Mouse (Mus musculus) ZHBTc4 (cell line): ENCODE measurements around the gene Tceal7.
A peak's percentile ranks its signal among the peaks of the same experiment; 100 is the strongest.
"Not testable (repeated sequence)": the region's sequence is repeated elsewhere in the genome, so short reads cannot be mapped to it uniquely, and the experiment has no call there.

Source experiments
- DNase-seq: peaks from one replicate; pipeline ENCODE4 v3.0.0-alpha.2; 2011; ENCODE audit warnings: low read depth, low spot score

The Tceal7 gene

GRCm38 (mm10) chrX:136214729-136215677 is at the start of gene Tceal7, which contains the start of gene Bex1:
TSS of gene Tceal7 (plus strand) at chrX:136214779.
TSS of gene Bex1 (minus strand) at chrX:136215513.
- not testable (repeated sequence) for DNase-seq

DNA sequence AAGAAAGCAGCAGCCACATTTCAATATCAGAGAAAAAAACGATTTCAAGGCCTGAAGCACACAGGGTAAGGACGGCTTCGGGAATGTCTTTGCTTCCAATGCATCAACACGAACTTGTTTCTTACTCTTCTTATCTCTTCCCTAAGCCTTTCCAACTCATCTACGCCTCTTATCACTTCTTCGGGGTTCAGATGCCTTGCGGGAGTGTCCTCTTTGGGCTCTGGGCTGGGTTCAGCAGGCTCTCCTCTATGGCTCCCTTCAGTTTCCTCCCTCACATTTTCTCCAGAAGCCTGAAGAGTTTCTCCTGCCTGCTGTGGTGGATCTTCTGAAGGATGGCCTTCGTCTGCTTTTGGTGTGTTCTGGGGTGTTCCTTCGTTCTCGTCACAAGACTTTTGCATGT is 44.0 kb upstream of the Tceal7 start:
- DNase-seq, result no peak

DNA sequence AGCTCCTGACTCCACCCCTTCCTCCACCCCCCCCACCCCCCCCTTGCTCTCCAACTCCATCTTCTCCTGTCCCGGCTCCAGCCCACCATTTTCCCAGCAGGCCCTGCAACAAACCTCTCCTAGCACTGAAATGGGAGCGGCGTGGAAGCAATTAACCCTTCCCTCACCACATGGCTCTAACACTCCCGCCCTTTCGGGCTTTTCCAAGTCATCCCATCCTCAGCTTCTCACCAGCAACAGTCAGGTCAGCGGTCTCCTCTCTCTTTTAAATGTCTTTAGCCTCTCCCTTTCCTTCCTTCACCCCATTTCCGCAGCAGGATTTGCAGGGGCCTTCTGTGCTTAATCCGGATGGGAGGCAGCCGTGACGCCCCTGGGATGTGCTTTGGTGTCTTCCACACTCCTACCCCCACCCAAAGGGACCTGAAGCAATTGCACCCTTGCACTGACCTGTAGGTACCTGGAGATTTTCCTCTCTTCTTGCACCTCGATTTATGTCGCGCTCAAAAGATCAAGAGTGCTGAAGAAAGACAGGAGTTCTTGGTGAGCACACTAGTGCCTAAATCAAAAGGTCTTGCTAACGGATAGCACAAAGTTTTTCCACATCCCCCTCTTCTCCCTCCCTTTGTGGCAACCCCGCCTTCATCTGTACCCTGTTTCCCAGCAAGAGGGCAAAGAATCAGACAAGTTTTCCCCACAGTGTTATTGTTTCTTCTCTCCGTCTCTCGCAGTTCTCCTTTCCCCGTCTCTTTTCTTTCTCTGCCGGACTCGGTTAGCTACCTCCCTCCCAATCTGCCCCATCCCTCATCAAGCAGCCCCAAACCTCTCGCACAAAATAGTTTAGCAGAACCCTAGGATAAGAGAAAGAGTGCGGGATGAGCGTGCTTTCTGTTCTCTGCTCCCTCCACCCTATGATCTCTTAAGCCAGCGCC is 43.1 kb upstream of the Tceal7 start:
- peak; percentile 90 for DNase-seq

- peak; percentile 95 for DNase-seq
Measured at GRCm38 (mm10) chrX:136172118-136172551, 42.4 kb upstream of the Tceal7 start, which contains the start of gene Tceal8. TSS of gene Tceal8 (minus strand) at chrX:136172342.

DNA sequence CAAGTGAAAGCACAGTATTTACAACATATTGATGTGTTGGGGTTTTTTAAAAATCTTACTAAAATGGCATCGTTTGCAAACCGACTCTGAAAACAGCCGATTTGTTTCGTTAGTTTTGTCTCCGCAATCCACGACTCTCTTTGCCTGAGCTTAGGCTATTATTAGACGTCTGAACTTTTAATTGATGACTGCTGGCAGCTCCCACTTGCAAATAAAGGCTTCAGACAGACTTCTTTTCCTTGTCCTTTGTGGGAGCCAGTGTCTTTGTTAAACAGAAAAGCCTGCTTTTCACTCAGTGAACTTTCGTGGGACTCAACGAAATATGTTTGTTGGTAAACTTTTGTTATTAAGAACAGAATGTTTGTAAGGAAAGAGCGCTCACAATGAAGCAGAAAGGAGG is 41.8 kb upstream of the Tceal7 start:
- DNase-seq, result no peak

- DNase-seq, result peak; percentile 69
Measured at GRCm38 (mm10) chrX:136180897-136181553, 33.6 kb upstream of the Tceal7 start.

- no peak for DNase-seq
Measured at GRCm38 (mm10) chrX:136183107-136183506, 31.5 kb upstream of the Tceal7 start.

GRCm38 (mm10) chrX:136195193-136195944 is 19.2 kb upstream of the Tceal7 start:
- peak; percentile 57 for DNase-seq

- DNase-seq, result peak; percentile 74
Measured at GRCm38 (mm10) chrX:136196873-136197272, 17.7 kb upstream of the Tceal7 start.

DNA sequence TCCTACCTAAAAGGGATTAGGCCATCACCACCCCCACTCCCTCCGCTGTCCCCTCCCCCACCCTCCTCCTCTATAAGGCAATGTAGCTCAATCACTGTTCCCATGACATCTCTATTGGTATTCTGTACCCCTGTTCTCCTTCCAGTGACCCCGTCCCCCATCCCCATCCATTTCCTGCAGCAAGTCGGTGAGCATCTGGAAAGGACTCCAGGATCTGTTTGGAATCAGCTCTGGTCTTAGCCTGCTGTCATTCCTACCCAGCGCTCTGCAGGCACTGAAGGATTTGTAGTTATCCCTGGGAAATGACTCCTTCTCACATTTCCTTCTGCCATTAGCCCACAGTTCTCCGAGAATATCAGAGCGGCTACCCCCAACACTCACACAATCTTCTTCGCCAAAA is 11.3 kb upstream of the Tceal7 start:
- no peak for DNase-seq

DNA sequence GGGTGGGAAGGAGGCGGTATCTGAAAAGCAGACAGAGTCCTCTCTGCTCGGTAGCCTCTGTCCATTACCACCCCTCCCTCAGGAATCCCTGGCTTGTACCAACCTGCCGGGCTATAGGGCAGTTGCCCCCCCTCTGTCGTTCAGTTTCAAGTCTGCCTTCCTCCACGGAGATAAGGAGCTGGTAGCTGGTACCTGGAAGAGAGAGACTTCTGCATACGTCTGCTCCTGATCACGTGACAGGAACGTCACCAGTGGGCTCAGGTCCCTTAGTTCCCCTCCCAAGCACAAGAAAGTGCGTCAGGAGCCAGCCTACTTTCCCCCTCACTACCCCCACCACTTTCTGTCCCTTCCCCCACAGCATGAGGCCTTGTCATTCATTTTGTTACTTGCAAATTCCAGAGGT is 10.9 kb upstream of the Tceal7 start, which contains the start of gene Tceal5:
Gene Tceal5, minus strand, starts transcription at position 213 of the 403 bp plus-strand sequence.
- DNase-seq, result peak; percentile 31

GRCm38 (mm10) chrX:136204406-136204805 is 10.2 kb upstream of the Tceal7 start:
- DNase-seq, result no peak

DNA sequence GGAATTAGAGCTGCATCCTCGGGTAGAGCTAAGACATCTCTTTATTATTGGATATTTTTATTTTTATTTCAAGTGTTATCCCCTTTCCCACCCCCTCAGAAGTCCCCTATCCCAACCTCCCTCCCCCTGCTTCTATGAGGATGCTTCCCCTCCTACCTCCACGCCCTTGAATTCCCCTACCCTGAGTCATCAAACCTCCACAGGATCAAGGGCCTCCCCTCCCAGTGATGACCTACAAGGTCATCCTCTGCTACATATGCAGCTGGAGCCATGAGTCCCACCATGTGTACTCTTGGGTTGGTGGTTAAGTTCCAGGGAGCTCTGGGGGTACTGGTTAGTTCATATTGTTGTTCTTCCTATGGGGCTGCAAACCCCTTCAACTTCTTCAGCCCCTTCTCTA is 1.2 kb upstream of the Tceal7 start:
- peak; percentile 46 for DNase-seq

DNA sequence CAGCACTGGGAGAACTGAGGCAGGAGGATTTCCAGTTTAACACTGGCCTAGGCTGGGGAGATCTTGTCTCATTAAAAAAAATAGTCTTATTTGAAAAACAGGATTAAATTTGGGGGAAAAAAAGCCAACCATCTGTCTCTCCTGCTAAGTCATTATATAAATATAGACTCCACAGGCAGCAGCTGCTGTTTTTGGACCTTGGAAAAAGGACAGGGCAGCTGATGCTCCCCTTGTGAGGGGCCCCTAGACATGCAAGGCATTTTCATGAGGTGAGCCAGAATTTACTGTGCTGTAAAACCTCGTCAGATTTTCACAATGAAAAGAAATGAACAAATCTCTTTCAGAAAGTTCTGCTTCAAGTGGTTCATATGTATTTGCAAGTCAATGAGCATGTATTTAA is 1.7 kb downstream of the Tceal7 start:
- no peak for DNase-seq

GRCm38 (mm10) chrX:136223714-136224113 is 9.1 kb downstream of the Tceal7 start:
- DNase-seq, result no peak

DNA sequence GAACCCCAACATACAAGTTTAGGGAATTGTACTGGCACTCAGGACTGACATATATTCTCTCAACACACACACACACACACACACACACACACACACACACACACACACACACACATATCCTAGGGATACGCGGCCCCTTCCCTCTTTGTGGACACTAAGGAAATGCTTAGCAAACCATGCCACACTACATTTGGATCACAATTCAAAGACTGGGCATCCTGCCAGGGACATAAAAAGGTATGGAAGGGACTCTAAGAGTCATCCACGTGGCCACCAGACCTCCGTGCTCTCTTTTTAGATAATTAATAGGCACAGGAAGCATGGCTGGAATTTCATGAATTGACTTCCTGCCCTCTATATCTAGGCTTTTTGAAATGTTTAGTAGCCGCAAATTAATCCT is 13.2 kb downstream of the Tceal7 start:
- DNase-seq, result no peak

GRCm38 (mm10) chrX:136238118-136238517 is 23.5 kb downstream of the Tceal7 start:
- DNase-seq, result peak; percentile 15

GRCm38 (mm10) chrX:136243181-136243580 is 28.6 kb downstream of the Tceal7 start:
- DNase-seq, result no peak

GRCm38 (mm10) chrX:136244574-136245229 is 30.1 kb downstream of the Tceal7 start, which contains the start of gene Tceal9:
TSS of gene Tceal9 (plus strand) at chrX:136245079.
- peak; percentile 89 for DNase-seq

GRCm38 (mm10) chrX:136245521-136246071 is 31.0 kb downstream of the Tceal7 start:
- DNase-seq, result peak; percentile 86
